Mouse (Mus musculus): ENCODE results near the gene Clip1. TPM values are rescaled to one million over a fixed set of nuclear protein-coding genes. Genes with fewer than 3 reads are reported as not detected.

Gene Clip1
- polyA plus RNA-seq, 1 experiment from 2014 or later: 12.2 TPM

DNA sequence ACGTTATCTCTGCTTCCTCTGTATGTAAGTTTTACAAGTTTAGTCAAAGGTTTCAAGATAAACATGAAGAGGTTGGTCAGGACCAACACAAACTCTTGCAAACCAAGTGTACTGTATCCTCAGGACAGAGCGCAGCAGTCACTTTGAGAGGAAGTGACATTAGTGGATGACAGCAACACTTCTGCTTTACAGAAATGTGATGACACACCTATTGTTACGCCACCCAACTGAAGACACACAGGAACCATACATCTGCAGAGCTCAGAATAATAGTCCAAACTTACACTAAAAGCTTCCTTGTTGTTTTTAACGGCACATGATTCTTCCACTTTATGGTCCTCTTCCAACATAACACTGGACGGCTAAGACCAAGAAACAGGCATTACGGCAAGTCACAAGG lies 29.4 kb upstream of the Clip1 start:
- Histone ChIP-seq H3K9me3 (ENCODE audit: low read length) (no peaks in the 10 kb centered on the region), H3K4me3 (ENCODE audit: low read depth, low read length) (no peak overlapping the region), H3K4me1 (ENCODE audit: insufficient read depth) (peaks cover 4% of the 10 kb centered on the region), H3K27me3 (ENCODE audit: insufficient read depth, low read length) (no peaks in the 10 kb centered on the region), H3K36me3 (replicated peaks; ENCODE audit: insufficient read depth, low read length) (peaks cover 80% of the 10 kb centered on the region), H3K4me2 (ENCODE audit: low read depth, low read length) (0 out of 2 replicates have a peak overlapping the region, but pooled peaks have one; percentile 14), H3K27ac (ENCODE audit: low read depth) (peak overlapping the region; percentile 66), H3K9ac (replicated peaks) (no peak overlapping the region)
- ATAC-seq (peak; percentile 55; the same call in 1 of the 2 replicates), DNase-seq (no peak)
- TF ChIP-seq EP300 (IDR thresholded peaks at IDR 0.05; ENCODE audit: low read depth): no peak
- no peak for TF ChIP-seq CTCF (IDR thresholded peaks at IDR 0.05; ENCODE audit: low read depth)
- 79% methylated on average over 6 of the region's 6 CpGs for WGBS (ENCODE audit: insufficient replicate concordance)

- Histone ChIP-seq H3K36me3 (replicated peaks; ENCODE audit: insufficient read depth, low read length) (peaks cover 88% of the 10 kb centered on the region), H3K27ac (ENCODE audit: low read depth) (no peak overlapping the region)
- TF ChIP-seq EP300 (IDR thresholded peaks at IDR 0.05; ENCODE audit: low read depth): no peak
- TF ChIP-seq CTCF (IDR thresholded peaks at IDR 0.05; ENCODE audit: low read depth): no peak
Observed at GRCm38 (mm10) chr5:123709571-123709970, 25.2 kb upstream of the Clip1 start.

GRCm38 (mm10) chr5:123708598-123708997 lies 24.2 kb upstream of the Clip1 start:
- no peak overlapping the region for H3K9ac ChIP-seq (replicated peaks)
- H3K36me3 ChIP-seq (replicated peaks; ENCODE audit: insufficient read depth, low read length): peaks cover 88% of the 10 kb centered on the region
- no peak for ATAC-seq
- no peak for DNase-seq
- no peak overlapping the region for H3K4me2 ChIP-seq (ENCODE audit: low read depth, low read length)
- H3K27me3 ChIP-seq (ENCODE audit: insufficient read depth, low read length): no peaks in the 10 kb centered on the region
- no peak overlapping the region for H3K4me3 ChIP-seq (ENCODE audit: low read depth, low read length)
- no peak overlapping the region for H3K27ac ChIP-seq (ENCODE audit: low read depth)
- no peaks in the 10 kb centered on the region for H3K4me1 ChIP-seq (ENCODE audit: insufficient read depth)
- no peaks in the 10 kb centered on the region for H3K9me3 ChIP-seq (ENCODE audit: low read length)
- 86% methylated on average over 12 of the region's 12 CpGs for WGBS (ENCODE audit: insufficient replicate concordance)
- TF ChIP-seq EP300 (IDR thresholded peaks at IDR 0.05; ENCODE audit: low read depth): no peak
- TF ChIP-seq CTCF (IDR thresholded peaks at IDR 0.05; ENCODE audit: low read depth): no peak

More at GRCm38 (mm10) chr5:123709571-123709970, 25.2 kb upstream of the Clip1 start:
- Histone ChIP-seq H3K27me3 (ENCODE audit: insufficient read depth, low read length) (no peaks in the 10 kb centered on the region), H3K4me3 (ENCODE audit: low read depth, low read length) (no peak overlapping the region), H3K4me2 (ENCODE audit: low read depth, low read length) (no peak overlapping the region), H3K9me3 (ENCODE audit: low read length) (no peaks in the 10 kb centered on the region), H3K4me1 (ENCODE audit: insufficient read depth) (no peaks in the 10 kb centered on the region), H3K9ac (replicated peaks) (no peak overlapping the region)
- ATAC-seq (no peak), DNase-seq (no peak)
- WGBS (ENCODE audit: insufficient replicate concordance): 79% methylated on average over 4 of the region's 4 CpGs

- TF ChIP-seq CTCF (IDR thresholded peaks at IDR 0.05; ENCODE audit: low read depth): 0 out of 2 replicates have a peak, but pooled peaks have one; percentile 17
- no peak for TF ChIP-seq EP300 (IDR thresholded peaks at IDR 0.05; ENCODE audit: low read depth)
- no peaks in the 10 kb centered on the region for H3K9me3 ChIP-seq (ENCODE audit: low read length)
- H3K4me2 ChIP-seq (ENCODE audit: low read depth, low read length): no peak overlapping the region
- no peaks in the 10 kb centered on the region for H3K27me3 ChIP-seq (ENCODE audit: insufficient read depth, low read length)
- no peak overlapping the region for H3K9ac ChIP-seq (replicated peaks)
- WGBS (ENCODE audit: insufficient replicate concordance): 67% methylated on average over 11 of the region's 11 CpGs
- no peaks in the 10 kb centered on the region for H3K4me1 ChIP-seq (ENCODE audit: insufficient read depth)
- peaks cover 57% of the 10 kb centered on the region for H3K36me3 ChIP-seq (replicated peaks; ENCODE audit: insufficient read depth, low read length)
- H3K4me3 ChIP-seq (ENCODE audit: low read depth, low read length): no peak overlapping the region
- DNase-seq (no peak), ATAC-seq (no peak)
- H3K27ac ChIP-seq (ENCODE audit: low read depth): no peak overlapping the region
Observed at GRCm38 (mm10) chr5:123700625-123701024, 16.2 kb upstream of the Clip1 start.

DNA sequence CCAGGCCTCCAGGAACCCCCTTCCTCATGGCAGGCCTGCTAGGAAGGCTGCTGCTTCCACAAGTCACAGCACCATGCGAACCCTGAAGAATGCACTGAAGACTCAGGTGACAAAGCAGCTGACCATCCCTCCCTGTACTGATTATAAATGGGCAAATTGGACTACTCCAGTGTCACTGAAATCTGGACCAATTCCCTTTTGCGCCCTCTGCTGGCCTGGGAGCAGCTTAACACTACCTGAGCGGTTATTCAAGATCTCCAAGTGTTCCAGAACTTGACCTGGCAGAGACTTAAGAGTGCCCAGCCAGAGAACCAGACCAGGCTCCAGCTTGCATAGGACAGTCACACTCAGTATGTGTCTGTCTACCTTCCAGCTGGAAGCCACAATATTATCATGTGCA lies 14.8 kb upstream of the Clip1 start:
- 0 out of 2 replicates have a peak, but pooled peaks cover 3% of the 10 kb centered on the region for H3K4me1 ChIP-seq (ENCODE audit: insufficient read depth)
- peaks cover 48% of the 10 kb centered on the region for H3K36me3 ChIP-seq (replicated peaks; ENCODE audit: insufficient read depth, low read length)
- DNase-seq (peak; percentile 84), ATAC-seq (0 out of 2 replicates have a peak, but pooled peaks have one; percentile 36)
- H3K27ac ChIP-seq (ENCODE audit: low read depth): no peak overlapping the region
- H3K9ac ChIP-seq (replicated peaks): no peak overlapping the region
- no peak overlapping the region for H3K4me2 ChIP-seq (ENCODE audit: low read depth, low read length)
- H3K4me3 ChIP-seq (ENCODE audit: low read depth, low read length): no peak overlapping the region
- 33% methylated on average over 3 of the region's 3 CpGs for WGBS (ENCODE audit: insufficient replicate concordance)
- no peaks in the 10 kb centered on the region for H3K27me3 ChIP-seq (ENCODE audit: insufficient read depth, low read length)
- H3K9me3 ChIP-seq (ENCODE audit: low read length): no peaks in the 10 kb centered on the region
- TF ChIP-seq EP300 (IDR thresholded peaks at IDR 0.05; ENCODE audit: low read depth): no peak
- peak; percentile 90 for TF ChIP-seq CTCF (IDR thresholded peaks at IDR 0.05; ENCODE audit: low read depth)

GRCm38 (mm10) chr5:123696961-123697360 lies 12.5 kb upstream of the Clip1 start:
- Histone ChIP-seq H3K4me2 (ENCODE audit: low read depth, low read length) (no peak overlapping the region), H3K27ac (ENCODE audit: low read depth) (no peak overlapping the region), H3K4me3 (ENCODE audit: low read depth, low read length) (no peak overlapping the region), H3K36me3 (replicated peaks; ENCODE audit: insufficient read depth, low read length) (peaks cover 27% of the 10 kb centered on the region), H3K27me3 (ENCODE audit: insufficient read depth, low read length) (no peaks in the 10 kb centered on the region), H3K9ac (replicated peaks) (no peak overlapping the region), H3K4me1 (ENCODE audit: insufficient read depth) (0 out of 2 replicates have a peak, but pooled peaks cover 3% of the 10 kb centered on the region), H3K9me3 (ENCODE audit: low read length) (no peaks in the 10 kb centered on the region)
- 71% methylated on average over 4 of the region's 4 CpGs for WGBS (ENCODE audit: insufficient replicate concordance)
- no peak for DNase-seq
- no peak for ATAC-seq
- TF ChIP-seq EP300 (IDR thresholded peaks at IDR 0.05; ENCODE audit: low read depth) (no peak), CTCF (IDR thresholded peaks at IDR 0.05; ENCODE audit: low read depth) (no peak)
